Mouse (Mus musculus): ENCODE measurements at regions not wholly inside any gene's neighbourhood (a gene's known extent, or its start where the extent isn't known, plus 50 kb on each side); places are given as distances from the start of the nearest gene placed in this dataset.

DNA sequence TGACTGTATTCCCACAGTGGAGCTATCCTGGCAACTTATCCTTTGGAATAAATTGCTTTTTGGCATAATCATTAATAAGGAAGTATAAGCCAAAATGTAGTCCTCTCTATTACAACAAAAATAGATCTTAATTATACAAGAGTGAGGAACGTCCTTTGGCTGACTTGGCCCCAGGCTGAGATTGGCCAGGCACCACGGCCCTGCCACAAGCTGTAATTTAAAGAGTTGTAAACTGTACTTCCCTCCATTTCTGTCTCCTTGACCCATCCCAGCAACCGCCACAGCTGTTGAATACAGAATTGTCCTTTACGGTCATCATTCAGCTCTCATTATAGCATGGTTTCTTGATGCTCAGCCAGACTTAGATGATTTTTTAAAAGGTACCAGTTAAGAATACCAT lies 119.6 kb upstream of the Smad1 start:
- DNase-seq (ENCODE audit: low read depth, low spot score): no peak

DNA sequence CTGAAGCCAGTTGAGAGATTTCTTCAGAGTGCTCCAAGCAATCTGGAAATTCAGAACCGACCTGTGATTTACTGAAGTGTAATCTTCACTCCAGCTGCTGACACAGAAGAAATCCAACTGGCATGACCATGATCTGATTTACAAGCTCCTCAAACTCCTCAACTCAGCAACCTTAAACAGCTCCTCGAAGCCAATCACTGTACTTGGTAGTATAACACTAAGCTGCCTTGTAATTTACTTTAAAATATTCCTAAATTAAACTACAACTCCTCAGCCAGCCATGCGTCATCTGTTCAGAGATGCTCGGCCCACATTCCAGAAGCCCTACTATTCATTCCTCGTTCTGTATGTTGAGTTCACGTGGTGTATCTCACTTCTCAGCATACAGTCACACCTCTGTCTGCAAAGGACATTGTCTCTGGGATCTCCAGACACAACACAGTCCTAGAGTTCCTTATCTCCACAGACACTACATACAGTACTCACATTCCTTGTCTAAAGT lies 116.0 kb upstream of the Smad1 start:
- DNase-seq (ENCODE audit: low read depth, low spot score): no peak

DNA sequence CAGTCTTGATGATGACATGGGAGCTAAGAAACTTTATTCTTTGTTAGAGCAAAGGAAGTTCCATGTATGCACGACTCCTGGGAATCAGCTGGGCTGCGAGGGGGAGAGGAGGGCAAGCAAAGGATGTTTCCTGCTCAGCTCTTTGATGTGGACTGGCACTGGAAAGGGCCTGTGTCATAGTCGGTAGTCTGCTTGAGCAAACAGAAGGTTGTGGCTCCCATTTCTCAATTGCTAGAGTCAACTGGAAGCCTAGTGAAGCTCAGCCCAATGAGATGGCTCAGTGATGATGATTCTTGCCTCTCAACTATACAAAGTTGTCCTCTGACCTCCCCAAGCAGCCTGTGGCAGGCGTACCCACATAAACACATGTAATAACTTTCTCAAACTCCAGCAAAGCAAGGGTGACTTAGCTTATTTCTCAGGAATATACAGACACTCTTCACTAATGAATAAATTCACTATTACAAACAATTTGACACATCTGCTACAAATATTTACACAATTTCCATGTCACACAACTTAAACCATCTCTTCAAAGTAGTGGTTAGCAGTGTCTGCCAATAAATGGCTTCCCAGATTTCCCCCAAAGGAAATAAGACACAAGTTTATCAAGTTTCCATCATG lies 115.4 kb upstream of the Smad1 start:
- no peak for DNase-seq (ENCODE audit: low read depth, low spot score)

DNA sequence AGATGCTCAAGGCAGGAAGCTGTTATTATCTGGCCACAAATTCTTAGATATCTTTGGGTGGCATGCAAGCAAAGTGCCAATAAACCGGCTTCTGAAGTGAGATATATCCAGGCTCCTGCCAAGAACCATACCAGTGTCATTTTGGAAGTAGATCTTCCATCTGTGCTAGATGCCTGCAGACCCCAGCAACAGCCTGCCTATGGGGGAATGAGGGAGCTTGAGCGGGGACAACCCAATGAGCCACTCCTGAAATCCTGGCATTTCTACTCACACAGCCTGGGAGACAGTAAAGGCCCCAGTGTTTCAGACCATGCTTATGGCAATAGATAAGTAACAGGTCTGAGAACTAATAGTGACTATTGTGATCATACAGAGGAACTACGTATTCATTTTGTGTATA lies 109.3 kb upstream of the Smad1 start:
- no peak for DNase-seq (ENCODE audit: low read depth, low spot score)

GRCm38 (mm10) chr8:79505381-79505780 lies 106.1 kb upstream of the Smad1 start:
- no peak for DNase-seq (ENCODE audit: low read depth, low spot score)

GRCm38 (mm10) chr8:79503906-79504305 lies 104.6 kb upstream of the Smad1 start:
- DNase-seq (ENCODE audit: low read depth, low spot score): no peak

DNA sequence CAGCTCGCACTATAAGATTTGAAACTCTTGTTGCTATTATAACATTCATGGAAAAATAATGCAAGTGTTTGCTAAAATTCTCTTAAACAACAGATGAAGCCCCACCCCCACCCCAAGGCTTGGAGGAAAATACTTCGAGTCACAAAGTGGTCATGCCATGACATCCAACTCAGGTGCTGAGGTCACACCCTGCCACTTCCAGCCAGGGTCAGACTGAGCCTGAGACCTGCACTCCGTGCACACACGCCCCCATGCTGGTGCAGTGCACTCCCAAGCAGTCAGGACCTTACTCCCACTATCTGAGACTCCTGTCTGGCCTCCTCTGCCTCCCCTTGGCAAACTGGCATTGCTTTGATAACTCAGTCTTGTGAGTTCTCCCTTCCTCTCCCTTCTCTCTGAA lies 102.7 kb upstream of the Smad1 start:
- no peak for DNase-seq (ENCODE audit: low read depth, low spot score)

DNA sequence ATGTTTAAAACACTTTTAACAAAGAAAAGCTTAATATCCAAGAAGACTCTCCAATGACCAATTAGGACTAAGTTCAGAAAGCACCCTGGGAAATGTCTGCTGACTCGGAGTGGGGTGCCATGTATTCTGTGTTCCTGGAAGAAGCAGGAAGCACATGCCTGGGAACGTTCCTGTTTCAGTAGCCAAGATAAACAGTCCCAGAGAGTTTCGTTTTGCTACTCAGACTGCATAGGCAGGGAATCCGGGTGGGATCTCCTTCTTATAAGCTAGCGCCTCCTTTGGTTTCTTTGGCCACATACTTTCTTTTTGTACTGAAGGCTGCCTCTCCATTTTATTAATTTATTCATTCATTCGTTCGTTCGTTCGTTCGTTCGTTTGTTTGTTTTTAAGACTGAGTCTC lies 101.9 kb upstream of the Smad1 start:
- no peak for DNase-seq (ENCODE audit: low read depth, low spot score)

- no peak for DNase-seq (ENCODE audit: low read depth, low spot score)
These were observed 99.9 kb upstream of the Smad1 start for GRCm38 (mm10) chr8:79499258-79499657.

- no peak for DNase-seq (ENCODE audit: low read depth, low spot score)
These were observed 99.3 kb upstream of the Smad1 start for GRCm38 (mm10) chr8:79498611-79499010.

GRCm38 (mm10) chr8:79491156-79491698 lies 91.9 kb upstream of the Smad1 start:
- no peak for DNase-seq (ENCODE audit: low read depth, low spot score)

DNA sequence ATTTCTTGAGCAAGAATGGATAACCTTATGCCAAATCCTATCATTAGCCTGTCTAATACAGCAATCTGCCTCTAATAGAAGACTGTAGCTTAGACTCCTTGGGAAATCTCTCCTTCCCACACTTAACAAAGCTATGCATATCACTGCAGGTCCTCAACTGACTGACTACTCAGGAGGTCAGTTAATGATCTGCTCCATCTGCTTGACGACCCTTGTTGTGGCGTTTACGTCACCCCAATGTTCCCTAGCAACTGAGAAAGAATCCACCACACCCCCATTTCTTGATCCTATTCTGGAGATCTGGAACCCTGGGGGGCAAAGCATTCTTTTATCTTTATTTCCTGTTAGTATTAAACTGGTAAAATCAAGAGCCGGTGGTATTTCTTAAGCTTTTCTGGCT lies 91.4 kb upstream of the Smad1 start:
- DNase-seq (ENCODE audit: low read depth, low spot score): no peak

- no peak for DNase-seq (ENCODE audit: low read depth, low spot score)
These were observed 89.5 kb upstream of the Smad1 start for GRCm38 (mm10) chr8:79488861-79489260.

GRCm38 (mm10) chr8:79487597-79487996 lies 88.3 kb upstream of the Smad1 start:
- no peak for DNase-seq (ENCODE audit: low read depth, low spot score)

DNA sequence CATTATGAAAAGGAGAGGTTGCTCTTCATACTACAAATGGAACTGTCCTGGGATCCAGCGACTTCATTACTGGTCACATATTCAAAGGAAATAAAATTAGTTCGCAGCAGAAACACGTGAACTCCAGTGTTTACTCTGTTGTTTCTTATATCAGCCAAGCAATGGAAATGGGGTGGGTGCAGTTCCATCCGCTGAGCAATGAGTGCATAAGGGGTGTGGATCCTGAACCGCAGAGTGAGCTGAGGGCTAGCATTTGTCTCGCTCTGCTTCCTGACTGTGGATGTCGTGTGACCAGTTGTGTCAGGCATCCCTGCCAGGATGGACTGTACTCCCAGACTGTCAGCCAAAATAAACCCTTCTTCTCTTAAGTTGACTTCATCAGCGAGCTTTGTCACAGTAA lies 80.0 kb upstream of the Smad1 start:
- DNase-seq (ENCODE audit: low read depth, low spot score): no peak

DNA sequence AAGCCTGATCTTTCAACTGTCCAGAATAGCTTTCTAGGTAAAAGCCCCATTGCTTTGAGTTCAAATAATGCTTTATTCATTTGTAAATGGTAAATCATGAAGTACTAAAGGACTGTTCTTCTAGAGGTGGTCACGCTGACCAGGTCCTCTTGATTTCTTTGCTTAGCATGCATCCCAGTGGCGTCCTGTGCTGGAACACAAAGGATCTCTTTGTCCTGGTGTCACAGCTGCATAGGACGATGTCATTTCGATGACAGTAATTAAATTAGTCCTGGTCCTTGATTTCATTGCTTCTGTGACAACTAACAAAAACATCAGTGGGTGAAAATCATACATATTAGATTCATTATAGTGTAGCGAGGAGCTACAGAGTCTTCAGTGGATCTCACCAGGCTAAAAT lies 76.7 kb upstream of the Smad1 start:
- no peak for DNase-seq (ENCODE audit: low read depth, low spot score)

GRCm38 (mm10) chr8:79474679-79475078 lies 75.4 kb upstream of the Smad1 start:
- no peak for DNase-seq (ENCODE audit: low read depth, low spot score)

GRCm38 (mm10) chr8:79452101-79452500 lies 52.8 kb upstream of the Smad1 start:
- DNase-seq (ENCODE audit: low read depth, low spot score): no peak

- DNase-seq (ENCODE audit: low read depth, low spot score): no peak
These were observed 50.1 kb upstream of the Smad1 start for GRCm38 (mm10) chr8:79449453-79449852.
